Mouse (Mus musculus) CH12.LX (cell line): Measurements from ENCODE around the gene Ring1.

ENCODE experiments used
- BHLHE40 ChIP-seq: IDR thresholded peaks from 2 replicates; pipeline ENCODE4 v1.6.1; 2011; ENCODE audit warnings: mild to moderate bottlenecking, low read depth, low read length, improper control_type of control experiment
- CHD2 ChIP-seq: IDR thresholded peaks from 2 replicates; pipeline ENCODE4 v1.6.1; 2011; ENCODE audit warnings: low read length, improper control_type of control experiment
- CTCF ChIP-seq, 2 experiments: IDR thresholded peaks in 1 of 2; conservative IDR thresholded peaks in 1 of 2; 2 replicates each; pipeline ENCODE4 v1.5.1; 2011 to 2012; ENCODE audit warnings: low read depth in 2 of 2, low read length in 2 of 2, improper control_type of control experiment in 1 of 2, inconsistent platforms in 1 of 2, mild to moderate bottlenecking in 1 of 2, moderate library complexity in 1 of 2
- ELF1 ChIP-seq: IDR thresholded peaks from 2 replicates; pipeline ENCODE4 v1.6.1; 2014; ENCODE audit warnings: low read depth, mild to moderate bottlenecking, inconsistent platforms, low read length, improper control_type of control experiment
- EP300 ChIP-seq: IDR thresholded peaks from 2 replicates; pipeline ENCODE4 v1.6.1; 2011; ENCODE audit warnings: low read length, improper control_type of control experiment
- HCFC1 ChIP-seq: IDR thresholded peaks from 2 replicates; pipeline ENCODE4 v1.6.1; 2012; ENCODE audit warnings: low read depth, mild to moderate bottlenecking, inconsistent platforms, low read length, improper control_type of control experiment
- MAFK ChIP-seq: IDR thresholded peaks from 2 replicates; pipeline ENCODE4 v1.6.1; 2011; ENCODE audit warnings: low read length, improper control_type of control experiment; ENCODE audit not compliant: insufficient replicate concordance
- POLR2A ChIP-seq: IDR thresholded peaks from 2 replicates; pipeline ENCODE4 v1.6.1; 2011; ENCODE audit warnings: low read depth, mild to moderate bottlenecking, improper control_type of control experiment, low read length
- POLR2AphosphoS2 ChIP-seq: IDR thresholded peaks from 2 replicates; pipeline ENCODE4 v1.6.1; 2011; ENCODE audit warnings: low read depth, low read length, improper control_type of control experiment
- TCF12 ChIP-seq: IDR thresholded peaks from 2 replicates; pipeline ENCODE4 v1.6.1; 2014; ENCODE audit warnings: low read depth, mild to moderate bottlenecking, inconsistent platforms, low read length, improper control_type of control experiment
- USF1 ChIP-seq: IDR thresholded peaks from 2 replicates; pipeline ENCODE4 v1.6.1; 2014; ENCODE audit warnings: low read depth, mild to moderate bottlenecking, inconsistent platforms, low read length, improper control_type of control experiment
- ZC3H11A ChIP-seq: IDR thresholded peaks from 2 replicates; pipeline ENCODE4 v1.6.1; 2012; ENCODE audit warnings: low read depth, mild to moderate bottlenecking, inconsistent platforms, low read length, improper control_type of control experiment
- ZNF384 ChIP-seq: IDR thresholded peaks from 2 replicates; pipeline ENCODE4 v1.6.1; 2012; ENCODE audit warnings: low read depth, low read length, improper control_type of control experiment, inconsistent platforms

DNA sequence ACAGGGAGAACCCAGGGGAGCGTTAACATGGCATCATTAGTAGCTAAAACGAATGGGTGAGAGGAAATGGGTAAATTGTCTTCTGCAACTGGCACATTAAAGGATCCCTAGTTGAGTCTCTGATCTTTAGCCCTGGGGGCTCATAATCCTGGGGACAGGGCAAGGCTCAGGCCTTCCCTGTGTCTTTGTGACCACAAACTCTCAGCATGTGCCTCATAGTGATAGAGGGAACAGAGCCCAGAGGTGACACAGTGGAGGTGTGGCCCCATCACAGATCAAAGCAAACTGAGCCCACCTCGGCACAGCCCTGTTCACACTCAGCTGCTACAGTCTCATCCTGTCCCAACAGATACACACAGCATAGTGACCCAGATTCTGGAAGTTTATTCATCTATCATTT is 28.8 kb downstream of the Ring1 start:
- TF ChIP-seq CTCF (conservative IDR thresholded peaks at IDR 0.05 in 1 of 2, IDR thresholded peaks at IDR 0.05 in 1 of 2; ENCODE audit: low read depth in 2 of 2, low read length in 2 of 2) (no peak), MAFK (no peak), POLR2A (no peak), EP300 (no peak), ZC3H11A (no peak), USF1 (no peak), ELF1 (no peak), ZNF384 (no peak), BHLHE40 (no peak), TCF12 (no peak), POLR2AphosphoS2 (no peak), HCFC1 (no peak), CHD2 (no peak)
